In the genomic region with DNA sequence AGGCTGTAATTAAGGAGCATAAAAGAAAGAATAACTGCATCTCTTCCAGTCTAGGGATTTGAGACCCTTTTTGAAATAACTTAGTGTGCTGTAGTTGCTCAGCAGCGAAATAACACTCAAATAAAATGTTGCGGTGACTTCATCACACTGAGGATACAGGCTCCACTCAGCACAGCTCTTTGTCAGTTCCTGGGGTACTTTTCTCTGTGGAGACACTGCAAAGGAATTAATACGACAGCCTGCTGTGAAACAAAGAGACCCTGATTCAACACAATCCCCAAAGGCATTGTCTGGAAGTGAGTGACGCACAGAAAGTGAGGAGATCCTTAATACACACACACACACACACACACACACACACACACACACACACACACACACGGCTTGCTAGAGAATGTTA, we compare ENCODE assay signal across 21 mouse cellular contexts.
DNase-seq lines count a peak whose midpoint lies in the region; ATAC-seq and TF ChIP-seq lines count a peak whose summit lies in the region.
"Had no signal": no experiment of that assay in that cellular context is flagged by ENCODE, and none has a peak within 500 bp of the region (broad histone marks: within the 10 kb centered on the region; RNA-seq: fewer than 3 reads in every experiment).

No protein-coding gene starts in this region.

- no peak for ATAC-seq in hindbrain, embryonic 13.5 days (ENCODE audit: low FRiP score)
- peak; percentile 52 for ATAC-seq in hindbrain, postnatal 0 days
- no peak for ATAC-seq in neural tube, embryonic 14.5 days (ENCODE audit: low read depth)
- ATAC-seq in kidney, embryonic 16.5 days (ENCODE audit: low FRiP score, low TSS enrichment), result no peak

- no peak overlapping the region for H3K27ac ChIP-seq in hindbrain, embryonic 13.5 days
- no peak overlapping the region for H3K27ac ChIP-seq in hindbrain, embryonic 10.5 days
- H3K27ac ChIP-seq in hindbrain, postnatal 0 days, result no peak overlapping the region
- no peak overlapping the region for H3K27ac ChIP-seq in neural tube, embryonic 14.5 days (ENCODE audit: low read depth, low read length)
- H3K27ac ChIP-seq in kidney, embryonic 16.5 days (ENCODE audit: low read length), result no peak overlapping the region
- H3K27ac ChIP-seq: embryonic facial prominence, embryonic 15.5 days had no signal

- no peak for TF ChIP-seq POLR2A in brain, embryonic 14.5 days (IDR thresholded peaks at IDR 0.05; ENCODE audit: borderline replicate concordance, extremely low read depth, insufficient read depth, insufficient read length, poor library complexity, severe bottlenecking)

- peaks cover 28% of the 10 kb centered on the region for H3K4me1 ChIP-seq in hindbrain, embryonic 13.5 days (replicated peaks)
- peaks cover 23% of the 10 kb centered on the region for H3K4me1 ChIP-seq in hindbrain, embryonic 10.5 days (replicated peaks)
- 0 out of 2 replicates have a peak, but pooled peaks cover 3% of the 10 kb centered on the region for H3K4me1 ChIP-seq in hindbrain, postnatal 0 days (ENCODE audit: insufficient read depth, low read length)
- H3K4me1 ChIP-seq in neural tube, embryonic 14.5 days (ENCODE audit: control insufficient read depth, insufficient read depth, low read length), result no peaks in the 10 kb centered on the region
- H3K4me1 ChIP-seq in kidney, embryonic 16.5 days (ENCODE audit: insufficient read depth, low read length), result peaks cover 6% of the 10 kb centered on the region; the same call in 1 of the 2 replicates

- intact Hi-C loops in gastrocnemius, postnatal 36 days (cut with DNase I), result no loop called here

- no peak overlapping the region for H3K4me3 ChIP-seq in hindbrain, embryonic 13.5 days
- H3K4me3 ChIP-seq in hindbrain, embryonic 10.5 days, result no peak overlapping the region
- no peak overlapping the region for H3K4me3 ChIP-seq in hindbrain, postnatal 0 days (ENCODE audit: low read length)
- no peak overlapping the region for H3K4me3 ChIP-seq in neural tube, embryonic 14.5 days (ENCODE audit: low read depth, low read length)
- no peak overlapping the region for H3K4me3 ChIP-seq in kidney, embryonic 16.5 days (ENCODE audit: low read length)
- H3K4me3 ChIP-seq: embryonic facial prominence, embryonic 15.5 days had no signal

- peak overlapping the region; percentile 23; the same call in 1 of the 2 replicates for H3K4me2 ChIP-seq in hindbrain, embryonic 13.5 days
- H3K4me2 ChIP-seq in hindbrain, postnatal 0 days (ENCODE audit: low read depth, low read length), result peak overlapping the region; percentile 34
- H3K4me2 ChIP-seq in neural tube, embryonic 14.5 days (ENCODE audit: low read depth, low read length), result peak overlapping the region; percentile 0; the same call in 1 of the 2 replicates
- no peak overlapping the region for H3K4me2 ChIP-seq in kidney, embryonic 16.5 days (replicated peaks; ENCODE audit: low read depth, low read length)
- H3K4me2 ChIP-seq: embryonic facial prominence, embryonic 15.5 days; heart, embryonic 11.5 days had no signal

- H3K27me3 ChIP-seq in hindbrain, embryonic 13.5 days, result no peaks in the 10 kb centered on the region
- H3K27me3 ChIP-seq in hindbrain, embryonic 10.5 days (ENCODE audit: insufficient read depth, poor library complexity, severe bottlenecking), result peaks cover 24% of the 10 kb centered on the region
- H3K27me3 ChIP-seq in hindbrain, postnatal 0 days (ENCODE audit: insufficient read depth, low read length), result no peaks in the 10 kb centered on the region
- H3K27me3 ChIP-seq in neural tube, embryonic 14.5 days (ENCODE audit: control insufficient read depth, insufficient read depth, low read length), result no peaks in the 10 kb centered on the region
- peaks cover 8% of the 10 kb centered on the region; the same call in 1 of the 2 replicates for H3K27me3 ChIP-seq in kidney, embryonic 16.5 days (ENCODE audit: insufficient read depth, low read length)
- H3K27me3 ChIP-seq: CH12.LX; embryonic facial prominence, embryonic 15.5 days had no signal

- TF ChIP-seq CTCF in brain, embryonic 14.5 days (IDR thresholded peaks at IDR 0.05; ENCODE audit: borderline replicate concordance, extremely low read depth, insufficient read depth, insufficient read length), result no peak
- no peak for TF ChIP-seq CTCF in hindbrain, postnatal 0 days (IDR thresholded peaks at IDR 0.05; ENCODE audit: low read depth)

- H3K9ac ChIP-seq in hindbrain, embryonic 13.5 days, result no peak overlapping the region
- no peak overlapping the region for H3K9ac ChIP-seq in hindbrain, postnatal 0 days (replicated peaks; ENCODE audit: low read length)
- H3K9ac ChIP-seq in neural tube, embryonic 14.5 days (replicated peaks; ENCODE audit: low read depth, low read length), result no peak overlapping the region
- no peak overlapping the region for H3K9ac ChIP-seq in kidney, embryonic 16.5 days (replicated peaks; ENCODE audit: low read length)
- H3K9ac ChIP-seq: embryonic facial prominence, embryonic 15.5 days had no signal

- no peaks in the 10 kb centered on the region for H3K9me3 ChIP-seq in hindbrain, embryonic 13.5 days
- H3K9me3 ChIP-seq in hindbrain, embryonic 10.5 days, result no peaks in the 10 kb centered on the region
- H3K9me3 ChIP-seq in hindbrain, postnatal 0 days (ENCODE audit: low read length), result no peaks in the 10 kb centered on the region
- H3K9me3 ChIP-seq in neural tube, embryonic 14.5 days (ENCODE audit: control insufficient read depth, low read length), result no peaks in the 10 kb centered on the region
- no peaks in the 10 kb centered on the region for H3K9me3 ChIP-seq in kidney, embryonic 16.5 days (ENCODE audit: low read length)
- H3K9me3 ChIP-seq: embryonic facial prominence, embryonic 15.5 days had no signal

- H3K36me3 ChIP-seq in hindbrain, embryonic 13.5 days, result no peaks in the 10 kb centered on the region
- H3K36me3 ChIP-seq in hindbrain, embryonic 10.5 days, result no peaks in the 10 kb centered on the region
- H3K36me3 ChIP-seq in hindbrain, postnatal 0 days (ENCODE audit: insufficient read depth, low read length), result no peaks in the 10 kb centered on the region
- no peaks in the 10 kb centered on the region for H3K36me3 ChIP-seq in neural tube, embryonic 14.5 days (ENCODE audit: control insufficient read depth, insufficient read depth, low read length)
- H3K36me3 ChIP-seq in kidney, embryonic 16.5 days (ENCODE audit: insufficient read depth, low read length), result no peaks in the 10 kb centered on the region
- H3K36me3 ChIP-seq: embryonic facial prominence, embryonic 15.5 days had no signal

- DNase-seq in hindbrain, embryonic 10.5 days (ENCODE audit: low spot score), result no peak
- DNase-seq in brain, embryonic 14.5 days (ENCODE audit: low read depth), result peak; percentile 71
- DNase-seq in hindbrain, postnatal 0 days (ENCODE audit: low spot score), result peak; percentile 62
- DNase-seq in frontal cortex, postnatal 14 days (ENCODE audit: low spot score in 2 of 2), result no peak
- no peak for DNase-seq in gastrocnemius, postnatal 36 days
- DNase-seq: adrenal gland, postnatal 14 days; cerebellum, adult 18-20 months; cerebellum, postnatal 36 days; heart, postnatal 10 days; kidney, adult 8-10 months; kidney, postnatal 25 days; left cerebral cortex, postnatal 4 days; lung, adult 18-20 months; lung, postnatal 14 days; thymus, adult 2 months had no signal

- 28% methylated on average over 5 of the region's 5 CpGs for WGBS in hindbrain, embryonic 13.5 days
- 46% methylated on average over 5 of the region's 5 CpGs for WGBS in hindbrain, embryonic 10.5 days
- 19% methylated on average over 5 of the region's 5 CpGs for WGBS in hindbrain, postnatal 0 days
- 25% methylated on average over 5 of the region's 5 CpGs for WGBS in neural tube, embryonic 14.5 days
- 80% methylated on average over 5 of the region's 5 CpGs for WGBS in kidney, embryonic 16.5 days

Comparison
In these comparisons a context has a peak if more than half of its experiments do, and no peak if none do; other contexts are left out.
1. DNase-seq: peak in brain, embryonic 14.5 days (single experiment) and hindbrain, postnatal 0 days (single experiment); none in hindbrain, embryonic 10.5 days (single experiment), frontal cortex, postnatal 14 days (0 of 2) and gastrocnemius, postnatal 36 days (0 of 2).